Mouse (Mus musculus) urinary bladder, adult 2 months (tissue): Measurements from ENCODE around the gene Smg9. TPM values are rescaled to one million over a fixed set of nuclear protein-coding genes. Genes with fewer than 3 reads are reported as not detected.

Experiments
- DNase-seq: peaks from one replicate; pipeline ENCODE4 v3.0.0; 2022; ENCODE audit warnings: low spot score
- polyA plus RNA-seq: library from polyadenylated mRNA; depleted of rRNA; stranded (reverse); fragments of >200 nt; gene quantifications from 2 replicates; pipeline ENCODE4 v1.2.3, GENCODE M21; 2012; rRNA removed

Gene Smg9
- 37.6 and 37.7 TPM in 2 replicates for polyA plus RNA-seq

- DNase-seq, result peak; percentile 89
Measured at GRCm38 (mm10) chr7:24399256-24400081, at the start of gene Smg9. Gene Smg9 (plus strand): TSS chr7:24399619.

- DNase-seq, result no peak
Measured at GRCm38 (mm10) chr7:24355646-24356045, 43.8 kb upstream of the Smg9 start.

GRCm38 (mm10) chr7:24356081-24356480 is 43.3 kb upstream of the Smg9 start:
- no peak for DNase-seq

- no peak for DNase-seq
Measured at GRCm38 (mm10) chr7:24357899-24358298, 41.5 kb upstream of the Smg9 start.

- DNase-seq, result no peak
Measured at GRCm38 (mm10) chr7:24359269-24359668, 40.1 kb upstream of the Smg9 start.

- no peak for DNase-seq
Measured at GRCm38 (mm10) chr7:24361001-24361400, 38.4 kb upstream of the Smg9 start.

GRCm38 (mm10) chr7:24363228-24363627 is 36.2 kb upstream of the Smg9 start:
- DNase-seq, result no peak

- no peak for DNase-seq
Measured at GRCm38 (mm10) chr7:24364827-24365226, 34.6 kb upstream of the Smg9 start.

- no peak for DNase-seq
Measured at GRCm38 (mm10) chr7:24365258-24366014, 34.0 kb upstream of the Smg9 start.

- DNase-seq, result no peak
Measured at GRCm38 (mm10) chr7:24366716-24367632, 32.4 kb upstream of the Smg9 start.

- no peak for DNase-seq
Measured at GRCm38 (mm10) chr7:24368226-24368625, 31.2 kb upstream of the Smg9 start.

- no peak for DNase-seq
Measured at GRCm38 (mm10) chr7:24368946-24369345, 30.5 kb upstream of the Smg9 start.

GRCm38 (mm10) chr7:24369731-24370541 is 29.5 kb upstream of the Smg9 start, which contains the start of gene Kcnn4:
Gene Kcnn4 (plus strand): TSS chr7:24370263.
- DNase-seq, result no peak

- DNase-seq, result no peak
Measured at GRCm38 (mm10) chr7:24371012-24371808, 28.2 kb upstream of the Smg9 start.

GRCm38 (mm10) chr7:24371809-24372145 is 27.6 kb upstream of the Smg9 start:
- no peak for DNase-seq

GRCm38 (mm10) chr7:24372300-24372699 is 27.1 kb upstream of the Smg9 start:
- no peak for DNase-seq

GRCm38 (mm10) chr7:24372786-24373185 is 26.6 kb upstream of the Smg9 start:
- DNase-seq, result peak; percentile 20

GRCm38 (mm10) chr7:24373538-24374379 is 25.7 kb upstream of the Smg9 start:
- peak; percentile 20 for DNase-seq

GRCm38 (mm10) chr7:24376456-24376855 is 23.0 kb upstream of the Smg9 start:
- no peak for DNase-seq
